Mouse (Mus musculus) cerebellum, adult 11 months (tissue): ENCODE results near the gene Tyr.
"Not testable (repeated sequence)": the region's sequence is repeated elsewhere in the genome, so short reads cannot be mapped to it uniquely, and the experiment has no call there.

ENCODE experiments used
- DNase-seq: peaks from one replicate; pipeline ENCODE4 v3.0.0; 2022

The Tyr gene

DNA sequence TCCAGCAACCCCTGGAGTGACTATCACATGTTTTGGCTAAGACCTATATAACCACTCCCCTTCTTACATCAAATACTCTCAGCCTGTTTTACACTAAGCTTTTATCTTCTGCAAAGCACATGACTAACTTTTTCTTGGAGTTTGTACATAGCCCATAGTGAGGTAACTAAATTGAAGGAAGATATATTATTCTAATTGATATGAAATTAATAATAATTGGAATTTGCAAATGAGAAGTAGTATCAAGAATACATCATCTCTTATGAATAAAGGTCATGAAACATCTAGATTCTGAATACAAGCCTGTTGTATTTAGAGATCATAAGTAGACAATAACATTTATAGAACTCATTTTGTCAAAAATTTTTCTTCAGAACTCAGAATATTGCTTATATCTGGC is at the start of gene Tyr:
Tyr (minus strand) TSS at position 101 of the 400 bp plus-strand sequence.
- no peak for DNase-seq

DNA sequence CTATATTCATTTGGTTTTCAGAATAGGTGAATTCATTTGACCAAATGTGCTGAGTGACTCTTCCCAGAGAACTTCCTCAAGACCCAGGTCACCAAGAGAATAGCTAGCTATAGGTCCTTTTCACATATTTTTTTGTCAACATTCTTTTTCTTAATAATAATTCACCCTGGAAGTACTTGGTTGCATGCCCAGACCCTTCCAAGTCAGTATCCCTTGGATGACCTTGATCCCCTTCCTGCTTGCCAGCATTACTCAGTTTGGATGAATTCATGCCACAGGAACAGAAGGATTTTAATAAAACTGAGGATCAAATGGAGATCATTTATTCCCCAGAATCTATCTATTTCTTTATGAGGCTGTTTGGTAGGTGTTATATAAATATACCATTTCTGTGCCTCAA is 45.7 kb upstream of the Tyr start:
- DNase-seq: no peak

DNA sequence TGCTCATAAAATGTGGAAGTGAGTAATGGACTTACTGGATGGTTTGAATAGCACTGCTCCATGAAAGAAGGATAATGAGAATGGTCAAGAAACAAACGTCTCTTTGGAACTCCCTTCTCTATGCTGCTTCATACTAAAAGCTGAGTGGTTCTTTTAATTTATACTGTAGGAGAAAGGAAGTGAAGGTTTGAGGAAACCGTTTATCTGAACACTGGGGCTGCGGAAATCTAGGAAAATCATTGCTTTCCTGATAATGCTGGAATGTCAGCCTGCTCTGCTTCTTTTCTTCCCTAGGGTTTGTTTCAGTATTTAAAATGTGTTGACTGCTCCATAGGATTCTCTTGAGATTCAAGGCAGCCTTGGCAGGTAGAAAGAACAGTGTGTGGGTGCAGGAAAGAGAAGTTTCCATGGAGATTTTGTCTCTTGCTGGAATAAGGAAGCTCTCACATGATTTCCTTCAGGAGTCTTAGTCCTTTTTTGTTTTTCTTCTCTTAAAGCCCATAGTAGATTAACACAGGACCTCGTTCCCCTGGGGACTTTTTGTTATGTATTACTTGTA is 891 bp upstream of the Tyr start:
- DNase-seq: no peak

DNA sequence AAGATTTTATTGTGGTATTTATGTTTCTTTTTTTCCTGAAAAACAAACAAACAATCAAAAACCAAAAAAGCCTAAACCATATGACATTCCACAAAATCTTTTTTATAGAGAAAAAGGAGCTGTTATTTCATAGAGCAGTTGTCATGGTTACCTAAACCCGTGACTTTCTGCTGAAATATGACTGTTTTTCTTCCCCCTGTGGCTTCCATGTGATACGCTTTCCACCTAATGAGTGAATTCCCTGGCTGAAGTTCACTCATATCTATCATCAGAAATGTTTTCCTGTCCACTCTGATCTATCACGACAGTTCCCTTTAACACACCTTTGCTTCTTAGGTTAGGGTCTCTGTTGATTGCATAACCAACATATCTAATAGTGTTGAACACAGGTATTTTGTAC is 5.3 kb downstream of the Tyr start:
- DNase-seq: no peak

DNA sequence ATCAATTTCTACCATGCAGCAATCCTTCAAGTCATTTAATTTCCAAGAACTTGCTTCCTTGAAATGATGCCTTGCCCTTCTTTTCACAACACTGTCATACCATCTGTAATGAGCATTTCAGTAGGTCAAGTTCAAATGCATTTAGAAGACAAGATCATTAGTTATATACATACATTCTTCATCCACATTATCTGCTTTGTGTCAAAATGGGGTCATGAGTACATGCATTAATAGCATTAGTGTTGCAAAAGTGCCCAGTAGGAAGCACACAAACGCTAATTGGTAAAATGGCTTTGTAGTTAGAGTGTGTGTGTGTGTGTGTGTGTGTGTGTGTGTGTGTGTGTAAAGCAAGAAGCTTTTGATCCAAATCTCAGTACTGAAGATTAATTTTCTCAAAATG is 80.0 kb downstream of the Tyr start:
- DNase-seq: no peak

DNA sequence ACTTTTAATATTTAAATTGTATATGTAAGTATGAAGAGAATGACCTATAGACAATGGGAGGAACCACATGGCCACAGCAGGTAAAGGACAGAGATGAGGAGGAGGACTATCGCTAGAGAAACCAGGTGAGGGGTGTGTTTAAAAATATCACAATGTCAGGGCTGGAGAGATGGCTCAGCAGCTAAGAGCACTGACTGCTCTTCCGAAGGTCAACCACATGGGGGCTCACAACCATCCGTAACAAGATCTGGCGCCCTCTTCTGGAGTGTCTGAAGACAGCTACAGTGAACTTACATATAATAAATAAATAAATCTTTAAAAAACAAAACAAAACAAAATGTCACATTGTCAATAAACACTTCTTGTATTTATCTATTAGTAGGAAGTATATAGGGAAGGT is 81.9 kb downstream of the Tyr start:
- DNase-seq: not testable (repeated sequence)

DNA sequence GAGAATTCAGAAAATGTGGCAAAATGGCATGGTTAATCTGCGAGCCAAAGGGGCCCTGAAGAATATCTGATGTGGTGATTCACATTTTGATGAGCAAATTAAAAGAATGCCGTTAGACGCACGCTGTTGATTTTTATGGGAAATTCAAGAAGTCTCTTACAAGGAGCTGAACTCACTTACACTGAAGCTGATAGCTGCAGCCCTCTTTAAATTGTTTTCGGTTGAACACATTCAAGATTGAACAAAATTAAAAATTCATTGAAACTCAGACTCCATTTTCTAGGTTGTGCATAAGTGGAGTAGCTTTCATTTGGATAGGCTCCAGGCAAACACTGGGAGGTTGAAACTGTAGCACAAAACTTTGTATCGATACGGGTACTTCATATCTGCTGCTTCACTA is 96.3 kb downstream of the Tyr start:
- no peak for DNase-seq

DNA sequence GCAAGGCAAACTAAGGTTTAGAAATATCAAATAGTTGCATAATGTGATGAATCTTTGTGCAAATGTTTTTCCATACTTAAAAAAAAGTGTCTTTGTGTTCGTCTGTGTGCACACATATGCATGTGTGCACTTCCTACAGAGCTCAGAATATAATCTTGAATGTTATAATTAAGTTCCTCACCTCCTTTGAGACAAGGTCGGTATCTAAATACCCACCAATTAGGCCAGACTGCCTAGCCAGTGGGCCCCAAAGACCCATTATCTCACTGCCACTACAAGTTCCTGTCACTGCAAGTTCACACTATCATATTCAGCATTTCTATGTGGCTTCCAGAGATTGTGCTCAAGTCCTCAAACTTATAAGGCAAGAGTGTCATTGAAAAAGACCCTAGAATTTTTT is 118.4 kb downstream of the Tyr start:
- no peak for DNase-seq
